In genomic region chr6:82893415-82893814, GRCm38 (mm10) we compare ENCODE assay signal across 23 mouse cellular contexts. TPM values are rescaled to one million over a fixed set of nuclear protein-coding genes. Genes with fewer than 3 reads are reported as not detected.
"Had no signal": no experiment of that assay in that cellular context is flagged by ENCODE, and none has a peak within 500 bp of the region (broad histone marks: within the 10 kb centered on the region; RNA-seq: fewer than 3 reads in every experiment).

No protein-coding gene starts in this region.

- ATAC-seq: hindbrain, postnatal 0 days; intestine, embryonic 16.5 days; liver, embryonic 12.5 days had no signal

- H3K9me3 ChIP-seq: heart, embryonic 12.5 days; hindbrain, embryonic 13.5 days; hindbrain, embryonic 15.5 days; limb, embryonic 13.5 days; limb, embryonic 15.5 days; liver, embryonic 12.5 days had no signal

- H3K4me3 ChIP-seq: heart, adult 2 months; heart, embryonic 12.5 days; hindbrain, embryonic 13.5 days; hindbrain, embryonic 15.5 days; limb, embryonic 13.5 days; limb, embryonic 15.5 days; liver, embryonic 12.5 days had no signal

- H3K4me2 ChIP-seq: heart, embryonic 12.5 days; hindbrain, embryonic 13.5 days; hindbrain, embryonic 15.5 days; limb, embryonic 13.5 days; limb, embryonic 15.5 days; liver, embryonic 12.5 days had no signal

- DNase-seq: gastrocnemius, postnatal 14 days; gastrocnemius, postnatal 36 days; heart, adult 11 months; heart, adult 2 months; heart, postnatal 10 days; kidney, adult 11 months; kidney, adult 9 months; kidney, postnatal 14 days; layer of hippocampus, adult 9-11 months; layer of hippocampus, postnatal 36 days; left cerebral cortex, postnatal 4 days had no signal

- H3K27me3 ChIP-seq: heart, embryonic 12.5 days; hindbrain, embryonic 13.5 days; hindbrain, embryonic 15.5 days; limb, embryonic 13.5 days; limb, embryonic 15.5 days had no signal

- H3K9ac ChIP-seq: heart, embryonic 12.5 days; hindbrain, embryonic 13.5 days; hindbrain, embryonic 15.5 days; limb, embryonic 13.5 days; limb, embryonic 15.5 days; liver, embryonic 12.5 days; liver, embryonic 14.5 days had no signal

- H3K36me3 ChIP-seq: heart, embryonic 12.5 days; hindbrain, embryonic 13.5 days; hindbrain, embryonic 15.5 days; limb, embryonic 13.5 days; limb, embryonic 15.5 days; liver, embryonic 12.5 days had no signal

- H3K27ac ChIP-seq: heart, adult 2 months; hindbrain, embryonic 13.5 days; hindbrain, embryonic 15.5 days; hindbrain, postnatal 0 days; limb, embryonic 13.5 days; limb, embryonic 15.5 days; liver, embryonic 12.5 days; liver, embryonic 14.5 days had no signal

- H3K4me1 ChIP-seq: hindbrain, embryonic 13.5 days; hindbrain, embryonic 15.5 days; liver, embryonic 12.5 days had no signal

RNA-seq across cellular contexts. Expression of gene Sema4f, which starts 46.2 kb away (rescaled TPM):
- polyA plus RNA-seq: heart, embryonic 14.5 days; liver, adult 2 months had no signal

RNA-seq across cellular contexts. Expression of gene M1ap, which starts 53.3 kb away (rescaled TPM):
- polyA plus RNA-seq: hindbrain, embryonic 11.5 days; hindbrain, embryonic 13.5 days had no signal
